Mouse (Mus musculus): ENCODE data around the gene Mrm3. TPM values are rescaled to one million over a fixed set of nuclear protein-coding genes. Genes with fewer than 3 reads are reported as not detected.

Mrm3 gene
- total and polyA plus RNA-seq, 3 experiments: 10.8 to 22.7 (median 13.3) TPM

- peaks cover 39% of the 10 kb centered on the region for H3K4me1 ChIP-seq (ENCODE audit: insufficient read depth, low read depth, low read length)
- H3K27me3 ChIP-seq (ENCODE audit: insufficient read depth, low read length): no peaks in the 10 kb centered on the region
- H3K9me3 ChIP-seq (replicated peaks): no peaks in the 10 kb centered on the region
- ATAC-seq (ENCODE audit: extremely low read depth, insufficient number of reproducible peaks, low FRiP score, poor library complexity, severe bottlenecking): peak; percentile 95
- peak; percentile 85 for DNase-seq (ENCODE audit: low spot score)
- peaks cover 78% of the 10 kb centered on the region for H3K36me3 ChIP-seq (replicated peaks)
- H3K4me3 ChIP-seq (ENCODE audit: low read depth, low read length): peak within 1 kb of the TSS; percentile 88
- TF ChIP-seq GATA1 (IDR thresholded peaks at IDR 0.05; ENCODE audit: borderline replicate concordance, low read length): no peak
- peak; percentile 81 for TF ChIP-seq CTCF (IDR thresholded peaks at IDR 0.05; ENCODE audit: low read depth, low read length)
Observed at GRCm38 (mm10) chr11:76217390-76217800, 26.1 kb upstream of the Mrm3 start, which contains the start of the genes Dbil5 and Gemin4. TSS of gene Dbil5 (plus strand) at chr11:76217608. TSS of gene Gemin4 (minus strand) at chr11:76217664.

GRCm38 (mm10) chr11:76224631-76225030, 18.9 kb upstream of the Mrm3 start:
- DNase-seq (ENCODE audit: low spot score): no peak
- Histone ChIP-seq H3K27me3 (ENCODE audit: insufficient read depth, low read length) (no peaks in the 10 kb centered on the region), H3K4me3 (ENCODE audit: low read depth, low read length) (no peak overlapping the region), H3K9me3 (replicated peaks) (no peaks in the 10 kb centered on the region), H3K36me3 (replicated peaks) (peaks cover 68% of the 10 kb centered on the region), H3K4me1 (ENCODE audit: insufficient read depth, low read depth, low read length) (no peaks in the 10 kb centered on the region)
- TF ChIP-seq GATA1 (IDR thresholded peaks at IDR 0.05; ENCODE audit: borderline replicate concordance, low read length) (no peak), CTCF (IDR thresholded peaks at IDR 0.05; ENCODE audit: low read depth, low read length) (no peak), POLR2AphosphoS5 (IDR thresholded peaks at IDR 0.05; ENCODE audit: insufficient replicate concordance, low read depth, low read length) (no peak), GATA2 (IDR thresholded peaks at IDR 0.05; ENCODE audit: borderline replicate concordance, low read depth, low read length) (no peak), TAL1 (conservative IDR thresholded peaks at IDR 0.05; ENCODE audit: low read depth, low read length) (no peak)
- ATAC-seq (ENCODE audit: extremely low read depth, insufficient number of reproducible peaks, low FRiP score, poor library complexity, severe bottlenecking): no peak

- DNase-seq (ENCODE audit: low spot score): no peak
- Histone ChIP-seq H3K27me3 (ENCODE audit: insufficient read depth, low read length) (no peaks in the 10 kb centered on the region), H3K4me1 (ENCODE audit: insufficient read depth, low read depth, low read length) (no peaks in the 10 kb centered on the region), H3K4me3 (ENCODE audit: low read depth, low read length) (no peak overlapping the region), H3K9me3 (replicated peaks) (no peaks in the 10 kb centered on the region), H3K36me3 (replicated peaks) (peaks cover 67% of the 10 kb centered on the region)
- ATAC-seq (ENCODE audit: extremely low read depth, insufficient number of reproducible peaks, low FRiP score, poor library complexity, severe bottlenecking): no peak
- TF ChIP-seq GATA2 (IDR thresholded peaks at IDR 0.05; ENCODE audit: borderline replicate concordance, low read depth, low read length): no peak
- no peak for TF ChIP-seq CTCF (IDR thresholded peaks at IDR 0.05; ENCODE audit: low read depth, low read length)
- no peak for TF ChIP-seq GATA1 (IDR thresholded peaks at IDR 0.05; ENCODE audit: borderline replicate concordance, low read length)
- TF ChIP-seq TAL1 (conservative IDR thresholded peaks at IDR 0.05; ENCODE audit: low read depth, low read length): no peak
- TF ChIP-seq POLR2AphosphoS5 (IDR thresholded peaks at IDR 0.05; ENCODE audit: insufficient replicate concordance, low read depth, low read length): no peak
Observed at GRCm38 (mm10) chr11:76225051-76225450, 18.5 kb upstream of the Mrm3 start.

- Histone ChIP-seq H3K4me3 (ENCODE audit: low read depth, low read length) (no peak overlapping the region), H3K27me3 (ENCODE audit: insufficient read depth, low read length) (no peaks in the 10 kb centered on the region), H3K9me3 (replicated peaks) (no peaks in the 10 kb centered on the region), H3K36me3 (replicated peaks) (peaks cover 84% of the 10 kb centered on the region), H3K4me1 (ENCODE audit: insufficient read depth, low read depth, low read length) (no peaks in the 10 kb centered on the region)
- DNase-seq (ENCODE audit: low spot score): no peak
- TF ChIP-seq GATA2 (IDR thresholded peaks at IDR 0.05; ENCODE audit: borderline replicate concordance, low read depth, low read length): no peak
- TF ChIP-seq TAL1 (conservative IDR thresholded peaks at IDR 0.05; ENCODE audit: low read depth, low read length): no peak
- TF ChIP-seq POLR2AphosphoS5 (IDR thresholded peaks at IDR 0.05; ENCODE audit: insufficient replicate concordance, low read depth, low read length): no peak
- TF ChIP-seq GATA1 (IDR thresholded peaks at IDR 0.05; ENCODE audit: borderline replicate concordance, low read length): no peak
- ATAC-seq (ENCODE audit: extremely low read depth, insufficient number of reproducible peaks, low FRiP score, poor library complexity, severe bottlenecking): no peak
Observed at GRCm38 (mm10) chr11:76236136-76236535, 7.4 kb upstream of the Mrm3 start.

GRCm38 (mm10) chr11:76239750-76240149, 3.8 kb upstream of the Mrm3 start:
- H3K9me3 ChIP-seq (replicated peaks): no peaks in the 10 kb centered on the region
- no peaks in the 10 kb centered on the region for H3K27me3 ChIP-seq (ENCODE audit: insufficient read depth, low read length)
- DNase-seq (ENCODE audit: low spot score) (no peak), ATAC-seq (ENCODE audit: extremely low read depth, insufficient number of reproducible peaks, low FRiP score, poor library complexity, severe bottlenecking) (no peak)
- no peak overlapping the region for H3K4me3 ChIP-seq (ENCODE audit: low read depth, low read length)
- TF ChIP-seq CTCF (IDR thresholded peaks at IDR 0.05; ENCODE audit: low read depth, low read length) (no peak), POLR2AphosphoS5 (IDR thresholded peaks at IDR 0.05; ENCODE audit: insufficient replicate concordance, low read depth, low read length) (no peak), GATA2 (IDR thresholded peaks at IDR 0.05; ENCODE audit: borderline replicate concordance, low read depth, low read length) (no peak), GATA1 (IDR thresholded peaks at IDR 0.05; ENCODE audit: borderline replicate concordance, low read length) (no peak), TAL1 (conservative IDR thresholded peaks at IDR 0.05; ENCODE audit: low read depth, low read length) (no peak)
- H3K4me1 ChIP-seq (ENCODE audit: insufficient read depth, low read depth, low read length): peaks cover 19% of the 10 kb centered on the region
- peaks cover 57% of the 10 kb centered on the region for H3K36me3 ChIP-seq (replicated peaks)

- H3K4me3 ChIP-seq (ENCODE audit: low read depth, low read length): peak overlapping the region; percentile 97
- H3K9me3 ChIP-seq (replicated peaks): no peaks in the 10 kb centered on the region
- no peak for ATAC-seq (ENCODE audit: extremely low read depth, insufficient number of reproducible peaks, low FRiP score, poor library complexity, severe bottlenecking)
- no peaks in the 10 kb centered on the region for H3K27me3 ChIP-seq (ENCODE audit: insufficient read depth, low read length)
- DNase-seq (ENCODE audit: low spot score): no peak
- peaks cover 28% of the 10 kb centered on the region for H3K4me1 ChIP-seq (ENCODE audit: insufficient read depth, low read depth, low read length)
- TF ChIP-seq TAL1 (conservative IDR thresholded peaks at IDR 0.05; ENCODE audit: low read depth, low read length) (no peak), CTCF (IDR thresholded peaks at IDR 0.05; ENCODE audit: low read depth, low read length) (no peak), GATA1 (IDR thresholded peaks at IDR 0.05; ENCODE audit: borderline replicate concordance, low read length) (no peak), POLR2AphosphoS5 (IDR thresholded peaks at IDR 0.05; ENCODE audit: insufficient replicate concordance, low read depth, low read length) (no peak), GATA2 (IDR thresholded peaks at IDR 0.05; ENCODE audit: borderline replicate concordance, low read depth, low read length) (no peak)
- H3K36me3 ChIP-seq (replicated peaks): peaks cover 61% of the 10 kb centered on the region
Observed at GRCm38 (mm10) chr11:76243811-76244546, 464 bp downstream of the Mrm3 start.

All from G1E (cell line).